Mouse (Mus musculus) liver, embryonic 14.5 days (tissue): ENCODE results near the gene Leprot.

Experiments used
- CTCF ChIP-seq: IDR thresholded peaks from 2 replicates; pipeline ENCODE4 v1.5.1; 2016; ENCODE audit warnings: antibody characterized with exemption, low read depth, control low read depth
- EP300 ChIP-seq: IDR thresholded peaks from 2 replicates; pipeline ENCODE4 v1.6.1; 2016; ENCODE audit warnings: antibody characterized with exemption, low read depth

DNA sequence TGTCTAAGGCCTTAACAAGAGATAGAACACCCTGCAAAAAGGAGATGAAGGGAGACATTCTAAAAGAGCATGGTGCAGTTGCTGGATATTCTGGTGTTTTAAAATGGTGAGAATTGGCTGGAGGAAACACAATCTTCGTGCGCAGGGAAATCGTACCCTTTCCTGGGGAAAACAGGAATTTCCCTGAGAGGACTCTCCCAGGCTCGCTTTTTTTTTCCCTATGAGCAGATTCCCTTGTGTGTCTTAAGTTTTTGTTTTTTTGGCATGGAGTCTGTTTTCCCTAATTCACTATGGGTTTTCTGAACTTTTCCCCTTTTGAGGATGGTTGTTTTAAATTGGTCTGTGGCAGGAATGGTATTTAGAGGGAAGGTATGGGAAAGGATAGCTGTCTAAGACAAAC lies 41.7 kb downstream of the Leprot start:
- TF ChIP-seq CTCF (no peak), EP300 (no peak)
